Mouse (Mus musculus) frontal cortex, adult 2 months (tissue): Measurements from ENCODE around the gene Lfng. TPM values are rescaled to one million over a fixed set of nuclear protein-coding genes. Genes with fewer than 3 reads are reported as not detected.

Experiments
- DNase-seq, 2 experiments: peaks; one replicate each; pipeline ENCODE4 v3.0.0; 2022; ENCODE audit warnings: low spot score in 1 of 2; ENCODE audit errors: extremely low spot score in 1 of 2
- polyA plus RNA-seq: library from polyadenylated mRNA; depleted of rRNA; stranded (reverse); fragments of >200 nt; gene quantifications from 2 replicates; pipeline ENCODE4 v1.2.3, GENCODE M21; 2012; rRNA removed

Gene Lfng
- 28.7 and 36.2 TPM in 2 replicates for polyA plus RNA-seq

- DNase-seq = peak; percentile 49 to 76
Measured at GRCm38 (mm10) chr5:140607001-140607835, at the start of gene Lfng. Gene Lfng (plus strand): TSS chr5:140607320.

GRCm38 (mm10) chr5:140562601-140563000 lies 44.5 kb upstream of the Lfng start:
- DNase-seq = no peak

- DNase-seq = no peak
Measured at GRCm38 (mm10) chr5:140564896-140565295, 42.2 kb upstream of the Lfng start, which contains the start of gene Grifin. Gene Grifin (minus strand): TSS chr5:140565071.

- peak in 1 of 2 experiments; percentile 45 for DNase-seq
Measured at GRCm38 (mm10) chr5:140565451-140565850, 41.7 kb upstream of the Lfng start.

- DNase-seq = peak in 1 of 2 experiments; percentile 40
Measured at GRCm38 (mm10) chr5:140565856-140566255, 41.3 kb upstream of the Lfng start.

GRCm38 (mm10) chr5:140566271-140566670 lies 40.8 kb upstream of the Lfng start:
- no peak for DNase-seq

GRCm38 (mm10) chr5:140567321-140567720 lies 39.8 kb upstream of the Lfng start:
- DNase-seq = peak in 1 of 2 experiments; percentile 42

- DNase-seq = no peak
Measured at GRCm38 (mm10) chr5:140567751-140568150, 39.4 kb upstream of the Lfng start.

- peak in 1 of 2 experiments; percentile 76 for DNase-seq
Measured at GRCm38 (mm10) chr5:140568321-140568970, 38.7 kb upstream of the Lfng start.

- no peak for DNase-seq
Measured at GRCm38 (mm10) chr5:140569032-140569595, 38.0 kb upstream of the Lfng start.

GRCm38 (mm10) chr5:140570223-140570870 lies 36.8 kb upstream of the Lfng start:
- peak in 1 of 2 experiments; percentile 42 for DNase-seq

GRCm38 (mm10) chr5:140571201-140571600 lies 35.9 kb upstream of the Lfng start:
- no peak for DNase-seq

- peak in 1 of 2 experiments; percentile 19 for DNase-seq
Measured at GRCm38 (mm10) chr5:140571673-140572072, 35.4 kb upstream of the Lfng start.

GRCm38 (mm10) chr5:140572611-140573010 lies 34.5 kb upstream of the Lfng start:
- no peak for DNase-seq

- DNase-seq = no peak
Measured at GRCm38 (mm10) chr5:140575381-140575866, 31.7 kb upstream of the Lfng start.

GRCm38 (mm10) chr5:140579221-140579620 lies 27.9 kb upstream of the Lfng start:
- DNase-seq = peak in 1 of 2 experiments; percentile 13

- no peak for DNase-seq
Measured at GRCm38 (mm10) chr5:140579771-140580170, 27.3 kb upstream of the Lfng start.

- DNase-seq = no peak
Measured at GRCm38 (mm10) chr5:140581569-140581968, 25.6 kb upstream of the Lfng start.

GRCm38 (mm10) chr5:140582995-140583731 lies 24.0 kb upstream of the Lfng start:
- DNase-seq = no peak
